Mouse (Mus musculus): Measurements from ENCODE around the gene Itgb2l.

Gene Itgb2l

GRCm38 (mm10) chr16:96426671-96427070, 16.7 kb downstream of the Itgb2l start:
- no peak for DNase-seq (ENCODE audit: low spot score)

- DNase-seq (ENCODE audit: low spot score): no peak
These were observed 18.4 kb downstream of the Itgb2l start for GRCm38 (mm10) chr16:96425044-96425443.

DNA sequence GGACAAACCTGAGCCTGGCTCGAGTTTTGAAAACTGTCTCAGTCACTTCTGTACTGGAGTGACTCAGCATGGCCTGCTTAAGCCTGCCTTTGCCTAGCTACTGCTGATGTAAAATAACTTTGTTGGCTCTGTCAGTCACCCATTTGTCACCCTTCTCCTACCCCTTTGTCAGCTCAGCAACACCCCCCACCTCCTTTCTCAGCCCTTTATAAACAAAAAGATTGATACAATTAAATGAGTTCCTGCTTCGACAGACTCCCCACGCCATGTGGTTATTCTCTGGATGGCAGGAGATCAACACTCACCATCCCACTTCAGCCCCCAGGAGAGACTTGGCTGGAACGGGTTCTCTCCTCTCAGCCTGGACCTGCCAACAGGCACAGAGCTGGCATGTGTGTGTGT, 35.4 kb downstream of the Itgb2l start:
- no peak for DNase-seq (ENCODE audit: low spot score)

- no peak for DNase-seq (ENCODE audit: low spot score)
These were observed 37.1 kb downstream of the Itgb2l start for GRCm38 (mm10) chr16:96406312-96406711.

GRCm38 (mm10) chr16:96402294-96402693, 41.1 kb downstream of the Itgb2l start:
- no peak for DNase-seq (ENCODE audit: low spot score)

DNA sequence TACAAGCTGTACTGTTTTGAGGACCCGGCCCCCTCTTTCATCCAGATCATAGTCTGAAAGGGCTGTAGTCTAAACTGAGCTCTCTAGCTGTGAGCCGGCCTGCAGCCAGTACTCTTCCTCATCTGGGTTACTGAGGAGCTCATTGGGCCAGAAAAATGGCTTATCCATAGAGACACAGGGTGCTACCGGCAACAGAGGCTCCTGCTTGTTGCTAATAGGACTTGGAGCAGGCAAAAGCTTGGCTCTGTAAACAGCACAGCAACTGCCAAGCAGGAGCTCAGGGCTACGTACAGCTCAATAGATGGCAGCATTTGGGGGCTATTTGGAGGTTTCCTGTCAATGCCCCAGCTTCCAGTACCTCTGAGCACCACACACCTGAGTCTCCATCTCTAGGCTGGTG, 43.4 kb downstream of the Itgb2l start:
- no peak for DNase-seq (ENCODE audit: low spot score)

GRCm38 (mm10) chr16:96398806-96399205, 44.6 kb downstream of the Itgb2l start:
- no peak for DNase-seq (ENCODE audit: low spot score)

GRCm38 (mm10) chr16:96396013-96396650, 47.3 kb downstream of the Itgb2l start:
- DNase-seq (ENCODE audit: low spot score): no peak

GRCm38 (mm10) chr16:96395516-96395915, 47.9 kb downstream of the Itgb2l start:
- no peak for DNase-seq (ENCODE audit: low spot score)

- no peak for DNase-seq (ENCODE audit: low spot score)
These were observed 52.3 kb downstream of the Itgb2l start for GRCm38 (mm10) chr16:96391070-96391469.

- DNase-seq (ENCODE audit: low spot score): no peak
These were observed 54.9 kb downstream of the Itgb2l start for GRCm38 (mm10) chr16:96388481-96388880.

DNA sequence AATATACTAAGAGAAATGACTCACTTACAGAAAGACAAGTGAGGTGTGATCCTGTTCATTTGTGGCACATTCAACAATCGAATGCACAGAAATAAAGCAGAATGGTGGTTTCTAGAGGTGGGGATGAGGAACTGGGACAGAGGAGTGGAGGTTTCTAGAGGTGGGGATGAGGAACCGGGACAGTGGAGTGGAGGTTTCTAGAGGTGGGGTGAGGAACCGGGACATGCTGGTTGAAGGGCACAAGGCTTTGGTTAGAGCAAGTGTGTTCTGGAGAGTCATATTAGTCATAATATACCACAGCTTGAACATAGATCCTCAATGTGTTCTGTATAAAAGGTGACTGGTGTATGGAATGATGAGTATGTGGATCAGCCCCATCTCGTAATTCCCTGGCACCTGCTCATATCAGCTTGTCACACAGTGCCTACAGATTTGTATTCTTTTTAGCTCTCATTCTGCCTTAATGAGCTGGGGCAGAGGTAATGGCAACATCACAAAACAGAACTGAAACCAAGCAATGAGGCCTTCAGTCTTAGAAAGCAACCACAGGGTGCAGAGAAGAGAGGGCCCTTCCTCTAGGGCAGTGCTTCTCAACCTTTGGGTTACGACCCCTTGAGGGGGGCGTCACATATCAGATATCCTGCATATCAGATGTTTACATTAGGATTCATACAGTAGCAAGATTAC, 55.6 kb downstream of the Itgb2l start:
- DNase-seq (ENCODE audit: low spot score): no peak

DNA sequence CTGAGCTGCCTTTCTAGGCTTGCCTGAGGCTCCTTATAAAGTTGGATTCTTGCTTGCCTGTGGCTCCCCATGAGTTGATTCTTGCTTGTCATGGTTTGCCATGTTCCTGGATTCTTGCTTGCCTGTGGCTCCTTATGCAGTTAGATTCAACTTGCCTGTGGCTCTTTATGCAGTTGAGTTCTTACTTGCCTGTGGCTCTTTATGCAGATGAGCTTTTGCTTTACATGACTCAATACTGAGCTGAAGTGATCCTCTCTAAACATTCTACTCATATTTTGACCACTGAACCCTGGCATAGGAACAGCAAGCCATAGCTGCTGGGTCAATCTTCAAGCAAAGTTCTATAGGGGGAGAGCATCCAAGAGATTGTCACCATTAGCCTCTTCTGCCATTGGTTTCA, 58.7 kb downstream of the Itgb2l start:
- no peak for DNase-seq (ENCODE audit: low spot score)

- DNase-seq (ENCODE audit: low spot score): no peak
These were observed 60.8 kb downstream of the Itgb2l start for GRCm38 (mm10) chr16:96382496-96383181.

DNA sequence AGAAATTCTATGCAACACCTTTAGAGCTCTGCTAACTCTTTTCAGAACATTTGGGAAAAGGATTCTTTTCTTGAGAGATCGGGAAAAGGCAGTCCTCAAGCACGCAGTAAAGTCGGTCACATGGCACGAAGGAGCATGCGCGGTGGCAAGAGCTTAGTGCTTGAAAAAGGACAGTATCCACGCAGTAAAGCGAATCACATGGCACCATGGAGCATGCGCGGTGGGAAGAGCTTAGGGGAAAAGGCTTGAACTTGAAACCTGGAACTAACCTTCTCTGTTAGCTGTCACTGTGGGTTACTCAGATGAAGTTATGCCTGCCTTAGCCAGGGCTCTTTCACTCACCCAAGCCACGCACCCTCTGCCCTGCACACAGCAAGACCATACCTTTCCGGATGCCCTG, 62.0 kb downstream of the Itgb2l start:
- DNase-seq (ENCODE audit: low spot score): no peak

- no peak for DNase-seq (ENCODE audit: low spot score)
These were observed 65.3 kb downstream of the Itgb2l start for GRCm38 (mm10) chr16:96378111-96378510.

- no peak for DNase-seq (ENCODE audit: low spot score)
These were observed 67.1 kb downstream of the Itgb2l start for GRCm38 (mm10) chr16:96376342-96376741.

GRCm38 (mm10) chr16:96375538-96375937, 67.9 kb downstream of the Itgb2l start:
- no peak for DNase-seq (ENCODE audit: low spot score)

- no peak for DNase-seq (ENCODE audit: low spot score)
These were observed 70.7 kb downstream of the Itgb2l start for GRCm38 (mm10) chr16:96372752-96373118.
